Mouse (Mus musculus): ENCODE results near the gene Ywhag. TPM values are rescaled to one million over a fixed set of nuclear protein-coding genes. Genes with fewer than 3 reads are reported as not detected.

Gene Ywhag
- polyA plus RNA-seq, 1 experiment, result 148 TPM

- Histone ChIP-seq H3K36me3 (replicated peaks; ENCODE audit: low read length) (peaks cover 4% of the 10 kb centered on the region), H3K4me1 (peaks cover 21% of the 10 kb centered on the region), H3K27me3 (replicated peaks) (peaks cover 9% of the 10 kb centered on the region), H3K9me3 (no peaks in the 10 kb centered on the region), H3K4me3 (replicated peaks) (no peak overlapping the region)
- no peak for TF ChIP-seq GATA1 (IDR thresholded peaks at IDR 0.05; ENCODE audit: borderline replicate concordance, low read length)
- TF ChIP-seq FLI1 (IDR thresholded peaks at IDR 0.05; ENCODE audit: low read length), result no peak
These were observed 36.4 kb downstream of the Ywhag start for GRCm38 (mm10) chr5:135898028-135898427.

DNA sequence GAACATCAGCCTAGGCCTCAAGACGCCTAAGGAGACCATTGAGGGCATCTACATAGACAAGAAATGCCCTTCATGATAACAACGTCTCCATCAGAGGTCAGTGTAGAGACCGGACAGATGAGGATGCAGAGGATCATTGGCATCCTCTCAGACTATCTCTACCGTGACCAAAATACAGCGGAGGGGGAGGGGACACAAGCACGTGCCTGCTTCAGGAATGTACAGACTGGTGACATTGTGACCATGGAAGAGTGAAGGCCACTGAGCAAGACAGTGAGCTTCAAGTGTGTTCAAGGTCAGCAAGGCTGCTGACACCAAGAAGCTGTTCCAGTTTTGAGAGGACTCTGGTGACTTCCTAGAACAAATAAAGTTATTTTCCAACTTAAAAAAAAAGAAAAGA, 39.5 kb downstream of the Ywhag start:
- Histone ChIP-seq H3K27me3 (replicated peaks) (peaks cover 35% of the 10 kb centered on the region), H3K36me3 (replicated peaks; ENCODE audit: low read length) (no peaks in the 10 kb centered on the region), H3K4me1 (peaks cover 28% of the 10 kb centered on the region), H3K4me3 (replicated peaks) (no peak overlapping the region), H3K9me3 (no peaks in the 10 kb centered on the region)
- TF ChIP-seq FLI1 (IDR thresholded peaks at IDR 0.05; ENCODE audit: low read length), result no peak
- TF ChIP-seq GATA1 (IDR thresholded peaks at IDR 0.05; ENCODE audit: borderline replicate concordance, low read length), result no peak

DNA sequence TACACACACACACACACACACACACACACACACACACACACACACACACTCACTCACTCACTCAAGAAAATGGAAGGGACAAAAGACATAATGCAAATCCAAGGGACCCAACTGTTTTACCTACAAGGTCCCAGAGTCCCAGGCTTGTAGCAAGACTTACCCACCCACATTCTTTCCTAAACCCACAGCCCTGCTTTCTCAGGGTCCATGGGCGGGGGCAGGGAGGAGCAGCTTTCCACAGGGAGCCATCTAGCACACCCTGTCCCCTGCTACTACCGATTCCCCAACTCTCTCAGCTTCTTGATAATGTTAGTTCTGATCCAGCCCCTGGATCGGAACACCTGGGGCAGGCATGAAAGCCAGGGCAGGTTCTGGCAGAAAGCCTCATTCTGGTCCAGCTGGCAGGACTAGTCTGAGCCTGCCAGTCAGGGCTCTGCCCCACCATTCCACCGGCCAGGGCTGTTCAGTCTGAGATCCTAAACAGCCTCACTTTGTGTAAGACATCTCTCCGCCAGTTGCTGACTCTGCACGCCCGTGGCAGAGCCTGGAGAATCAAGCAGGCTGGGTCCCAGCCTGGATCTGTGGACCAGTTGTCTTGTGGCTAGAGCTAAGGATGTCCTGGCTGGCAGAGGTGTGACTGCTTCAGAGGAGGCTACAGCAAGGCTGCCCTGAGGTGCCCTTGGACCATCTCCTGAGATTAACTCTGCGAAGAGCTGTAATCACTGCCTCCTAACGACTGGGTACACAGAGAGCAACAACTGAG, 41.6 kb downstream of the Ywhag start:
- H3K27me3 ChIP-seq (replicated peaks), result peaks cover 52% of the 10 kb centered on the region
- no peak for TF ChIP-seq GATA1 (IDR thresholded peaks at IDR 0.05; ENCODE audit: borderline replicate concordance, low read length)
- TF ChIP-seq FLI1 (IDR thresholded peaks at IDR 0.05; ENCODE audit: low read length), result no peak

GRCm38 (mm10) chr5:135890920-135891319, 43.5 kb downstream of the Ywhag start:
- peaks cover 25% of the 10 kb centered on the region for H3K4me1 ChIP-seq
- TF ChIP-seq FLI1 (IDR thresholded peaks at IDR 0.05; ENCODE audit: low read length), result no peak
- TF ChIP-seq GATA1 (IDR thresholded peaks at IDR 0.05; ENCODE audit: borderline replicate concordance, low read length), result no peak
- H3K36me3 ChIP-seq (replicated peaks; ENCODE audit: low read length), result no peaks in the 10 kb centered on the region
- peaks cover 58% of the 10 kb centered on the region for H3K27me3 ChIP-seq (replicated peaks)
- H3K9me3 ChIP-seq, result peaks cover 4% of the 10 kb centered on the region; the same call in 1 of the 2 replicates
- H3K4me3 ChIP-seq (replicated peaks), result no peak overlapping the region

More for the DNA sequence above, 41.6 kb downstream of the Ywhag start:
- H3K36me3 ChIP-seq (replicated peaks; ENCODE audit: low read length), result no peaks in the 10 kb centered on the region
- H3K4me1 ChIP-seq, result peaks cover 20% of the 10 kb centered on the region
- H3K9me3 ChIP-seq, result no peaks in the 10 kb centered on the region
- no peak overlapping the region for H3K4me3 ChIP-seq (replicated peaks)

- Histone ChIP-seq H3K4me1 (peaks cover 25% of the 10 kb centered on the region), H3K4me3 (replicated peaks) (no peak overlapping the region), H3K36me3 (replicated peaks; ENCODE audit: low read length) (no peaks in the 10 kb centered on the region), H3K9me3 (peaks cover 4% of the 10 kb centered on the region; the same call in 1 of the 2 replicates), H3K27me3 (replicated peaks) (peaks cover 63% of the 10 kb centered on the region)
- no peak for TF ChIP-seq FLI1 (IDR thresholded peaks at IDR 0.05; ENCODE audit: low read length)
- no peak for TF ChIP-seq GATA1 (IDR thresholded peaks at IDR 0.05; ENCODE audit: borderline replicate concordance, low read length)
These were observed 44.1 kb downstream of the Ywhag start for GRCm38 (mm10) chr5:135890323-135890722.

- peaks cover 19% of the 10 kb centered on the region for H3K4me1 ChIP-seq
- TF ChIP-seq GATA1 (IDR thresholded peaks at IDR 0.05; ENCODE audit: borderline replicate concordance, low read length) (no peak), FLI1 (IDR thresholded peaks at IDR 0.05; ENCODE audit: low read length) (no peak)
- H3K36me3 ChIP-seq (replicated peaks; ENCODE audit: low read length), result no peaks in the 10 kb centered on the region
- H3K4me3 ChIP-seq (replicated peaks), result peak overlapping the region; percentile 56
- H3K27me3 ChIP-seq (replicated peaks), result peaks cover 68% of the 10 kb centered on the region
- H3K9me3 ChIP-seq, result peaks cover 4% of the 10 kb centered on the region; the same call in 1 of the 2 replicates
These were observed 45.8 kb downstream of the Ywhag start for GRCm38 (mm10) chr5:135888405-135889215.

DNA sequence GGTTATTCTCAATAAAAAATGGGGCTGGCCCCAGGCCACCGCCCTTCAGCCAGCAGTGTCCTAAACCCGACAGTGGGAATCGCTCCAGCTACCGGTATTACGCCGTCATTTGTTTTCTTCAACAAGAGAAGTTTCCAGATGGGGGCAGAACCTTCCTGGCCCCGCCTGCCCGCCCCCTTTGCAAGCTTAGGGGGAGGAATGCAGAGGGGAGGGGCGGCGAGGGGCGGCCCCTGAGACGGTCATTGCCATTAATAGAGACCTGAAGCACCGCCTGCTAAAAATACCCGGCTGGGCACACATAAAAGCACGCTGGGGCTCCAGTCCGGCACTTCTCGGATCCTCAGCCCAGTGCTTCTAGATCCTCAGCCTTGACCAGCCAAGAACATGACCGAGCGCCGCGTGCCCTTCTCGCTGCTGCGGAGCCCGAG, 46.7 kb downstream of the Ywhag start, which contains the start of gene Hspb1:
Gene Hspb1, plus strand, starts transcription at position 245 of the 428 bp plus-strand sequence.
- H3K27me3 ChIP-seq (replicated peaks), result peaks cover 69% of the 10 kb centered on the region
- H3K4me1 ChIP-seq, result peaks cover 12% of the 10 kb centered on the region
- TF ChIP-seq FLI1 (IDR thresholded peaks at IDR 0.05; ENCODE audit: low read length), result no peak
- TF ChIP-seq GATA1 (IDR thresholded peaks at IDR 0.05; ENCODE audit: borderline replicate concordance, low read length), result no peak
- no peaks in the 10 kb centered on the region for H3K36me3 ChIP-seq (replicated peaks; ENCODE audit: low read length)
- peaks cover 4% of the 10 kb centered on the region; the same call in 1 of the 2 replicates for H3K9me3 ChIP-seq
- peak within 1 kb of the TSS; percentile 74 for H3K4me3 ChIP-seq (replicated peaks)

- Histone ChIP-seq H3K27me3 (replicated peaks) (peaks cover 56% of the 10 kb centered on the region), H3K4me1 (peaks cover 18% of the 10 kb centered on the region), H3K36me3 (replicated peaks; ENCODE audit: low read length) (no peaks in the 10 kb centered on the region), H3K9me3 (peaks cover 4% of the 10 kb centered on the region; the same call in 1 of the 2 replicates), H3K4me3 (replicated peaks) (no peak overlapping the region)
- no peak for TF ChIP-seq GATA1 (IDR thresholded peaks at IDR 0.05; ENCODE audit: borderline replicate concordance, low read length)
- TF ChIP-seq FLI1 (IDR thresholded peaks at IDR 0.05; ENCODE audit: low read length), result no peak
These were observed 49.8 kb downstream of the Ywhag start for GRCm38 (mm10) chr5:135884641-135885040.

DNA sequence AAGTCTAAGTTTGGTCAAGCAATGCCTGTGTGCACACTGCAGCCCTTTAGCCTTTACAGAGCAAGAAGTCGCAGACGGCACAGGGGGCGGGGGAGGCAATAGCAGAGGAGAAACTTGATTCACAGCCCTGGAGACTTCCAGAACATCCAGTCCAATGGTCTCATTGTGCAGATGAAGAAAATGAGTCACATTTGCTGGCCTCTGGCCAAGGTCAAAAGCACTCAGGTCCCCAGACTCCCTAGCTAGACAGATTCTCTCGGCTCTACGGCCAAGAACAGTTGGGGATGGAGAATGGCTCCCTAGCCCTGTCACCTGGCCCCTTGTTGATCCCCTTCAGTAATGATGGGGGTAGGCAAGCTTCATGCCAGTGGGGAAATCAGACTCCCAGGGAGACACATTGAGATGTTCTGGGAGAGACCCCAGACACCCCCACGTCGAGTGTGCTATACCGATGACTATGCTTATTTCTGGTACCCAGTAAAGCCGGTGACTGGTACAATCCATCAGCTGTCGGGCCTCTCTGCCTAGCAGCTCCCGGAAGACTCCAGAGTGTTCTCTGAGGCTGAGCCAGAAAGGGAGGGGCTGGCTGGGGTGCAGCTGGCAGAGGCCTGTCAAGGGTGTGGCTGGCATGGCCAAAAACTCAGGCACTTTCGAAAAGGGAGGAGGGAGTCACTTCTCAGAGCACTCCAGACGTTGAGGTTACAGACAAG, 54.8 kb downstream of the Ywhag start:
- Histone ChIP-seq H3K36me3 (replicated peaks; ENCODE audit: low read length) (no peaks in the 10 kb centered on the region), H3K9me3 (no peaks in the 10 kb centered on the region), H3K4me3 (replicated peaks) (peak overlapping the region; percentile 48), H3K27me3 (replicated peaks) (peaks cover 30% of the 10 kb centered on the region), H3K4me1 (peaks cover 28% of the 10 kb centered on the region)
- TF ChIP-seq GATA1 (IDR thresholded peaks at IDR 0.05; ENCODE audit: borderline replicate concordance, low read length) (no peak), FLI1 (IDR thresholded peaks at IDR 0.05; ENCODE audit: low read length) (no peak)
